Mouse (Mus musculus) stomach, embryonic 16.5 days (tissue): ENCODE data around the gene Nrn1l. TPM values are rescaled to one million over a fixed set of nuclear protein-coding genes. Genes with fewer than 3 reads are reported as not detected.

Source experiments
- ATAC-seq: fragments of 200-750 bp; cut with Nextera tagmentation; 2 replicates; pipeline ENCODE4 v1.8.0; 2017; ENCODE audit warnings: moderate number of reproducible peaks, moderate TSS enrichment; ENCODE audit not compliant: insufficient read depth, low FRiP score
- H3K27ac ChIP-seq: fragments of 300-500 bp; sonication (generic); 2 replicates; pipeline ENCODE4 v1.5.1; 2014; ENCODE audit warnings: low read length
- H3K27me3 ChIP-seq: fragments of 300-500 bp; sonication (generic); 2 replicates; pipeline ENCODE4 v1.6.1; 2014; ENCODE audit warnings: low read length, control low read depth, mixed read lengths; ENCODE audit not compliant: control insufficient read depth, insufficient read depth
- H3K36me3 ChIP-seq: fragments of 300-500 bp; sonication (generic); 2 replicates; pipeline ENCODE4 v1.6.1; 2014; ENCODE audit warnings: low read length; ENCODE audit not compliant: control insufficient read depth, insufficient read depth
- H3K4me1 ChIP-seq: fragments of 300-500 bp; sonication (generic); 2 replicates; pipeline ENCODE4 v1.6.1; 2014; ENCODE audit warnings: low read length, control low read depth, mixed read lengths; ENCODE audit not compliant: control insufficient read depth, insufficient read depth
- H3K4me2 ChIP-seq: fragments of 300-500 bp; sonication (generic); 2 replicates; pipeline ENCODE4 v1.6.1; 2014; ENCODE audit warnings: low read depth, low read length, mixed read lengths
- H3K4me3 ChIP-seq: fragments of 300-500 bp; sonication (generic); replicated peaks from 2 replicates; pipeline ENCODE4 v1.5.1; 2014; ENCODE audit warnings: mild to moderate bottlenecking, low read length
- H3K9ac ChIP-seq: fragments of 300-500 bp; sonication (generic); 2 replicates; pipeline ENCODE4 v1.6.1; 2014; ENCODE audit warnings: low read length
- H3K9me3 ChIP-seq: fragments of 300-500 bp; sonication (generic); replicated peaks from 2 replicates; pipeline ENCODE4 v1.6.1; 2016; ENCODE audit warnings: low read length, control low read depth; ENCODE audit not compliant: control insufficient read depth
- WGBS: fragments of 180-500 bp; shearing (Covaris S2); extraction: QIAGEN DNeasy Blood & Tissue Kit; methylation state at CpG from one replicate; pipeline ENCODE4 v1.1.7; 2014; 5-methylcytosine and 5-hydroxymethylcytosine counted together
- polyA plus RNA-seq: library from polyadenylated mRNA; unstranded; fragments of >200 nt; fragmentation: Nextera tagmentation; extraction: Ambion mirVana; gene quantifications from 2 replicates; pipeline ENCODE4 v1.2.1, GENCODE M21; 2015

Nrn1l gene
- polyA plus RNA-seq, 1 experiment from 2014 or later = not detected

DNA sequence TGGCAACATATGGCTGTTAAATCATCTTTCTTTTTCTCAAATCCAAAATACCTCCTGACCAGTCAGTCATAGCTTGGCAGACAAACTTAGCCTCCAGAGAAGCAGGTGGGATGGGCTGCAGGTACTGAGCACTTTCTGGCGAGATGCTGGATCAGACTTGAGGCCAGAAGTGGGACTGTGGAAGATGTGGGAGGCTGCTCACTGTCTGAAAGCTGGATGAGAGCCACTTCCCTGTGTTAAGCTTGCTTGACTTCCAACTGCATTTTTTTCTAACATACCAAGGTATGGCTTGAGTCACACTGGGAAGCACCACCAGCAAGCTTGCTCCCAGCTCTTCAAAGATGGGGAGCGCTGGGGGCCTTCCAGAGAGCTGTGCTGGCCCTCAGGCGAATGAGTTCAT lies 31.8 kb downstream of the Nrn1l start:
- no peaks in the 10 kb centered on the region for H3K4me1 ChIP-seq
- H3K27me3 ChIP-seq = no peaks in the 10 kb centered on the region
- H3K4me2 ChIP-seq = no peak overlapping the region
- no peak overlapping the region for H3K4me3 ChIP-seq
- H3K9me3 ChIP-seq = no peaks in the 10 kb centered on the region
- no peak overlapping the region for H3K9ac ChIP-seq
- 57% methylated on average over 3 of the region's 3 CpGs for WGBS
- no peak overlapping the region for H3K27ac ChIP-seq
- no peak for ATAC-seq
- no peaks in the 10 kb centered on the region for H3K36me3 ChIP-seq

DNA sequence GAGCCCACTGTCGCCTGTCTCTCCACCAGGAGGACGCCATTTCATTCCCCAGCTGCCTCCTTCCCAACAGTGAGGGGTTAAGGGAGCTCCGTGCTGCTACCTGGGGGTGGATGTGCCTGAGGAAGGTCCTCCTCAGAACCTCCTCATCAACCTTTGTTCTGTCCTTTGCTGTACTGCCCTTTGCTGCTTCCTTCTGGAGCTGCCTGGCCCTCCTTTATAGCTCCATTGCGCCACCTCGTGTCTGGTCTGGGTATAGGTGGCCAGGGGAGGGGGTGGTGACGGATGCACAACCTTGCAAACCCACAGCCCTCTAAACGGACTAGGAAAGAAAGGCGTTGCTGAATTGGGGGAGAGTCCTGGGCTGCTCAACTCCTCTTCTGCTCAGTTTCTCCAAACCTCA lies 37.2 kb downstream of the Nrn1l start:
- Histone ChIP-seq H3K9me3 (no peaks in the 10 kb centered on the region), H3K27me3 (no peaks in the 10 kb centered on the region), H3K36me3 (no peaks in the 10 kb centered on the region), H3K4me2 (no peak overlapping the region), H3K4me3 (no peak overlapping the region), H3K4me1 (no peaks in the 10 kb centered on the region), H3K9ac (0 out of 2 replicates have a peak overlapping the region, but pooled peaks have one; percentile 4), H3K27ac (no peak overlapping the region)
- ATAC-seq = peak; percentile 29; the same call in 1 of the 2 replicates
- 19% methylated on average over 8 of the region's 8 CpGs for WGBS

DNA sequence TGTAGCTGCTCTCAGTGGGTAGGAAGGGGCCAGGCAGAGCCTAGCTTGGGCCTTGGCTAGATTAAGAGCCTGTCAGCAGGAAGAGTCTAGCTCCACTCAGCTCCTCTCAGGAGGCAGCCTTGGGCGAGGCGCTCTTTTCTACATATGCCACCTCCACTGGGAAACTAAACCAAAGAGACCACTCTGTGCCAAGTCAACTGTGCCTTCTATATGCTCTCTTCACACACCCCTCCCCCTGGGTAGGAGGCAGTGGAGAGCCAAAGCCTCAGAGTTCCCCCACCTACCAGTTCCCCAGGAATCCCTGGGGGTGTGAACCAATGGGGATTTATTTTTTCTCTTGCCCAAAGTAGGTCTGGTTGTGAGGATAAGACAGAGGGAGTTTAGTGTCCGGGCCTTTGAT lies 37.9 kb downstream of the Nrn1l start:
- Histone ChIP-seq H3K9me3 (no peaks in the 10 kb centered on the region), H3K4me1 (0 out of 2 replicates have a peak, but pooled peaks cover 2% of the 10 kb centered on the region), H3K4me2 (no peak overlapping the region), H3K4me3 (no peak overlapping the region), H3K9ac (no peak overlapping the region), H3K36me3 (no peaks in the 10 kb centered on the region), H3K27ac (no peak overlapping the region), H3K27me3 (no peaks in the 10 kb centered on the region)
- ATAC-seq = no peak
- 96% methylated on average over 3 of the region's 3 CpGs for WGBS

DNA sequence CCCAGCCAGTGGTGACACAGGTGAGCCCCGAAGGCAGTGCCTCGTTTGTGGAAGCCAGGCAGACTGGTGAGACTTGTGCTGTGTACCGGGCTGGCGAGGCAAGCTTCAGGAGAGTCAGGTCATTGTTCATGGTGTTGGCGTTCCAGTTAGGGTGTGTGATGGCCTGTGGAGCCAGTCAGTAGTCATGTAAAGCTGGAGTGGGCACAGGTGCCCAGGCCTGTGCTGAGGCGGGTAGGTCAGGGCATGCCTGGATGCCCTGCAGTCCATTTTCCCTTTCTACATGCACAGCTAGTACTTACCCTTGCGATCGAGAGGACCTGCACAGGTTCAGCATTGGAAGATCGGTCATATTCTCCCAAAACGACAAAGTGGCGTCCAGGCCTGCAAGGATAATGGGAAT lies 39.2 kb downstream of the Nrn1l start:
- no peak for ATAC-seq
- H3K4me1 ChIP-seq = 0 out of 2 replicates have a peak, but pooled peaks cover 6% of the 10 kb centered on the region
- H3K9ac ChIP-seq = no peak overlapping the region
- H3K27ac ChIP-seq = no peak overlapping the region
- no peak overlapping the region for H3K4me2 ChIP-seq
- H3K9me3 ChIP-seq = no peaks in the 10 kb centered on the region
- 87% methylated on average over 11 of the region's 11 CpGs for WGBS
- no peaks in the 10 kb centered on the region for H3K27me3 ChIP-seq
- H3K36me3 ChIP-seq = no peaks in the 10 kb centered on the region
- no peak overlapping the region for H3K4me3 ChIP-seq

DNA sequence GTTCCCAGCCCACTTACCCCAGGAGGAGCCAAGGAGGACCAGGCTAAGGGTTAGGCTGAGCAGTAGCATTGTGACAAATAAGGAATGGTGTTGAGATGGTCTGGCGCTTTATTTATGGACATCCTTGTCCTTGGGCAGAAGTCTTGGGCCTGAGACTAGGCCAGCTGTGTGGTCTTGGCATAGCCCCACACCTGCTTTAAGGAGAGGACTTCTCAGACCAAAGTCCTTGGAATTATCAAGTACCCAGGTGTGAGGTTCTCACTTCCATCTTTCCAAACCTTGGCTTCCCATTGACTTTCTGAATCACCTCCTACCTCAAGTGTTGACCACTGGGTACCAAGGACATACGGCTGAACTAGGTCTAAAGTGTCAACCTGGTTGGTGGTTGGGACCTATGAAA lies 40.4 kb downstream of the Nrn1l start, which contains the start of gene Ctrl:
Gene Ctrl, minus strand, starts transcription at position 101 of the 400 bp plus-strand sequence.
- Histone ChIP-seq H3K36me3 (no peaks in the 10 kb centered on the region), H3K27ac (no peak within 1 kb of the TSS), H3K4me2 (no peak within 1 kb of the TSS), H3K9me3 (no peaks in the 10 kb centered on the region), H3K27me3 (no peaks in the 10 kb centered on the region), H3K9ac (no peak within 1 kb of the TSS), H3K4me3 (no peak within 1 kb of the TSS), H3K4me1 (0 out of 2 replicates have a peak, but pooled peaks cover 6% of the 10 kb centered on the region)
- ATAC-seq = no peak
- whole genome bisulfite sequencing = 86% methylated on average over 2 of the region's 2 CpGs

DNA sequence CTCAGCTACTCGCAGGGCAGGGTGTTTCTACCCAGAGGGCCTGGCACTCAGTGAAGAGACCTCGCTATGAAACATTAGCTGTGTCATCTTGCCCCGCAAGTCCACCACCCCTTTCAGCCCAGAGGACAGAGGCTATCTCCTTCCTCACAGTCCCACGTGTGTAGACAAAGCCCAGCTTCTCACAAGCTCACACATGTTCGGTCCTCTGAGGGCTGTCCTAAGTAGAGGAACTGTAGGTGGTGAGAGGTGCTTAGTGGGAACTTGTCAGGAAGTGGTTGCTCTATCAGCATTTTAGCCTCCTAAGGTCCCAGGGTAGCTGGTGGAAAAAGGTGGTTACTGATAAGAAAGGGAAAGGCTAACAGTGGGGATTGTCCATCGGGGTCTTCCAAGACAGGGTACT lies 41.7 kb downstream of the Nrn1l start:
- H3K27me3 ChIP-seq = no peaks in the 10 kb centered on the region
- H3K4me1 ChIP-seq = 0 out of 2 replicates have a peak, but pooled peaks cover 6% of the 10 kb centered on the region
- H3K27ac ChIP-seq = no peak overlapping the region
- H3K4me3 ChIP-seq = no peak overlapping the region
- H3K36me3 ChIP-seq = no peaks in the 10 kb centered on the region
- WGBS = 67% methylated on average over 6 of the region's 6 CpGs
- no peaks in the 10 kb centered on the region for H3K9me3 ChIP-seq
- no peak overlapping the region for H3K9ac ChIP-seq
- no peak for ATAC-seq
- H3K4me2 ChIP-seq = no peak overlapping the region

DNA sequence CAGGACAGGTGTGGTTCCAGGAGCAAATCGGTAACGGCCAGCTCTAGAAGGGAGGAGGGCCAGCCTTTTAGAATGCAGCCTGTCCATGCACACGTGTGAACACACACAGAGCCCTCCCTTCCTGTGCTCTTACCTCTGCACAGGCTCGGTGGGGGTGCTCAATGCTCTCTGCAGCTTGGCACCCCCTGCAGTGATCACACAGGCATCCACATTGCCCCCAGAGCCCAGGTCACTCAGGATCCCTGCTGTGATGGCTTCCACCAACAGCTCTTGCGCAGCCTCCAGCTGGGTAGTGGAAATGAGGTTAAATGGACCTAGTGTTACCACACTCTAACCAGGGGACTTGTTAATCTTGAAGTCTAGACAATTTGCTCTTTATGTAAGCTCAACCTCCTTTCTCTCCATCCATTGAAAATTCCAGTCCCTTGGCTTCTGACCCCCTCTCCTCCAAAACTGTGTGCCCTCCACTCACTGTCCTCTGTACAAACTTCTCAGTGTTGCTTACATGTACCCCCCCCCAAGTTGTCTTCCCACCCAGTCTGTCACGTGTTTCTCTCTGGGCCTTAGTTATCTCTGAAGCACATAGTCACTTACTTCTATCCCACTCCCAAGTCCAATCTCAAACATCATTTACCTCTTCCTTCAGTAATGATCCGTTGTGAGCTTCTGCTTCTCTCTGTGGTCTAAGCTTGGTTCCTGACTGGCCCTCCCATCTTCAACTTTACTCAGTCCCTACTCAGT lies 42.7 kb downstream of the Nrn1l start:
- Histone ChIP-seq H3K27ac (peak overlapping the region; percentile 26; the same call in 1 of the 2 replicates), H3K4me3 (peak overlapping the region; percentile 71), H3K9ac (peak overlapping the region; percentile 85), H3K9me3 (no peaks in the 10 kb centered on the region), H3K36me3 (no peaks in the 10 kb centered on the region), H3K4me2 (peak overlapping the region; percentile 73), H3K27me3 (no peaks in the 10 kb centered on the region), H3K4me1 (0 out of 2 replicates have a peak, but pooled peaks cover 6% of the 10 kb centered on the region)
- 24% methylated on average over 7 of the region's 7 CpGs for WGBS
- no peak for ATAC-seq

DNA sequence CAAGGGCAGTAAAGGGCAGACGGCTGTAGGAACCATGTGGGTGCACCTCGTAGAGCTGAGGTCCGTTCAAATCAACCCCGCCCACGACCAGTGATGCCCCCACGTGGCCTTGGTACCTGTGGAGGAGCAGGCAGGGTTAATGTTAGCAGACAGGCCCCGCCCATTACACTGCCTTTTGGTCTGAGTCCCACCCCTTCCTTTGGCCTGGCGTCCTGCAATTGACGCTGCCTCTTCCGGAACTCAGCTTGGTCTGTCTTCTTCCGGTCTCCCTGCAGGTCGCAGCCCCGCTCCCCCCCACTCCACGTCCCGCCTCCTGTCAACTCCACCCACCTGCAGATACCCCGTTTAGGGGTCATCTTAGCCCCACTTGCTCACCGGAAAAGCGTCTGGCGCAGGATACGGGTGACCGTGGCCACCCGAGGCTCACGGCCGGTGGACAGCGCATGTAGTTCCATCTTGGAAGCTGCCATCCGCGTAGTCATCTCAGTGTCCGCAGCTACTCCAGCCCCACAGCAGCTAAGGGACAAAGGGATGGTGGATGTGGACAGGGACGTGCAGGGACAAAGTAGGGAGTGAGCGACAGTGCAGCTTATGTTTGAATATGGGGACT lies 43.6 kb downstream of the Nrn1l start:
- Histone ChIP-seq H3K27me3 (no peaks in the 10 kb centered on the region), H3K27ac (peak overlapping the region; percentile 79), H3K4me2 (peak overlapping the region; percentile 73), H3K4me3 (peak overlapping the region; percentile 71), H3K36me3 (no peaks in the 10 kb centered on the region), H3K4me1 (0 out of 2 replicates have a peak, but pooled peaks cover 6% of the 10 kb centered on the region), H3K9me3 (no peaks in the 10 kb centered on the region), H3K9ac (peak overlapping the region; percentile 85)
- under 1% methylated on average over 30 of the region's 30 CpGs for WGBS
- ATAC-seq = peak; percentile 91
